Mouse (Mus musculus) heart, adult 2 months (tissue): ENCODE data around the gene Acsl6.
"Not testable (repeated sequence)": the region's sequence is repeated elsewhere in the genome, so short reads cannot be mapped to it uniquely, and the experiment has no call there.

ENCODE experiments used
- CTCF ChIP-seq: fragments of 200-600 bp; IDR thresholded peaks from 2 replicates; pipeline ENCODE4 v1.8.1; 2022; ENCODE audit warnings: antibody characterized with exemption, mild to moderate bottlenecking, moderate library complexity
- POLR2A ChIP-seq: fragments of 200-500 bp; IDR thresholded peaks from 2 replicates; pipeline ENCODE4 v1.6.1; 2011; ENCODE audit warnings: mild to moderate bottlenecking, low read depth, low read length, control low read depth; ENCODE audit not compliant: insufficient read depth

- TF ChIP-seq CTCF, POLR2A: not testable (repeated sequence)
Observed at GRCm38 (mm10) chr11:54297471-54297870, 6.1 kb upstream of the Acsl6 start.
